Mouse (Mus musculus): ENCODE measurements around the gene Anp32a.

The Anp32a gene

GRCm38 (mm10) chr9:62367510-62368071 is 26.5 kb downstream of the Anp32a start:
- no peak for DNase-seq (ENCODE audit: low spot score in 2 of 2)

GRCm38 (mm10) chr9:62368256-62368905 is 27.3 kb downstream of the Anp32a start:
- no peak for DNase-seq (ENCODE audit: low spot score in 2 of 2)

- no peak for DNase-seq (ENCODE audit: low spot score in 2 of 2)
Observed at GRCm38 (mm10) chr9:62369172-62369571, 28.1 kb downstream of the Anp32a start.

GRCm38 (mm10) chr9:62370186-62370585 is 29.1 kb downstream of the Anp32a start:
- no peak for DNase-seq (ENCODE audit: low spot score in 2 of 2)

- DNase-seq (ENCODE audit: low spot score in 2 of 2) = no peak
Observed at GRCm38 (mm10) chr9:62370648-62371280, 29.7 kb downstream of the Anp32a start.

GRCm38 (mm10) chr9:62371745-62372555 is 30.9 kb downstream of the Anp32a start:
- DNase-seq (ENCODE audit: low spot score in 2 of 2) = no peak

GRCm38 (mm10) chr9:62372556-62373221 is 31.6 kb downstream of the Anp32a start:
- DNase-seq (ENCODE audit: low spot score in 2 of 2) = no peak

GRCm38 (mm10) chr9:62373222-62374123 is 32.4 kb downstream of the Anp32a start:
- peak; percentile 60 to 88 for DNase-seq (ENCODE audit: low spot score in 2 of 2)

GRCm38 (mm10) chr9:62374276-62374675 is 33.2 kb downstream of the Anp32a start:
- DNase-seq (ENCODE audit: low spot score in 2 of 2) = no peak

- DNase-seq (ENCODE audit: low spot score in 2 of 2) = no peak
Observed at GRCm38 (mm10) chr9:62377897-62378296, 36.8 kb downstream of the Anp32a start.

- DNase-seq (ENCODE audit: low spot score in 2 of 2) = no peak
Observed at GRCm38 (mm10) chr9:62380351-62380750, 39.3 kb downstream of the Anp32a start.

- no peak for DNase-seq (ENCODE audit: low spot score in 2 of 2)
Observed at GRCm38 (mm10) chr9:62381402-62381913, 40.4 kb downstream of the Anp32a start.

GRCm38 (mm10) chr9:62382519-62383084 is 41.5 kb downstream of the Anp32a start:
- DNase-seq (ENCODE audit: low spot score in 2 of 2) = no peak

- DNase-seq (ENCODE audit: low spot score in 2 of 2) = no peak
Observed at GRCm38 (mm10) chr9:62385062-62385461, 44.0 kb downstream of the Anp32a start.

GRCm38 (mm10) chr9:62385727-62386518 is 44.8 kb downstream of the Anp32a start:
- no peak for DNase-seq (ENCODE audit: low spot score in 2 of 2)

GRCm38 (mm10) chr9:62389735-62390134 is 48.6 kb downstream of the Anp32a start:
- DNase-seq (ENCODE audit: low spot score in 2 of 2) = no peak

GRCm38 (mm10) chr9:62393531-62393930 is 52.4 kb downstream of the Anp32a start:
- no peak for DNase-seq (ENCODE audit: low spot score in 2 of 2)

- DNase-seq (ENCODE audit: low spot score in 2 of 2) = no peak
Observed at GRCm38 (mm10) chr9:62394163-62394562, 53.1 kb downstream of the Anp32a start.

GRCm38 (mm10) chr9:62400531-62401170 is 59.6 kb downstream of the Anp32a start:
- no peak for DNase-seq (ENCODE audit: low spot score in 2 of 2)
